Mouse (Mus musculus): ENCODE measurements around the gene Ssr2. TPM values are rescaled to one million over a fixed set of nuclear protein-coding genes. Genes with fewer than 3 reads are reported as not detected.
A peak's percentile ranks its signal among the peaks of the same experiment; 100 is the strongest.
"Not testable (repeated sequence)": the region's sequence is repeated elsewhere in the genome, so short reads cannot be mapped to it uniquely, and the experiment has no call there.

Gene Ssr2
- total RNA-seq, 2 experiments from 2014 or later = 240 to 260 TPM

GRCm38 (mm10) chr3:88592942-88593576, 17.4 kb downstream of the Ssr2 start:
- no peak for DNase-seq (ENCODE audit: low spot score in 2 of 2)

GRCm38 (mm10) chr3:88593893-88594580, 18.4 kb downstream of the Ssr2 start:
- DNase-seq (ENCODE audit: low spot score in 2 of 2) = no peak

- DNase-seq (ENCODE audit: low spot score in 2 of 2) = not testable (repeated sequence)
Observed at GRCm38 (mm10) chr3:88596547-88596946, 20.9 kb downstream of the Ssr2 start.

- DNase-seq (ENCODE audit: low spot score in 2 of 2) = no peak
Observed at GRCm38 (mm10) chr3:88602466-88602865, 26.8 kb downstream of the Ssr2 start.

GRCm38 (mm10) chr3:88603714-88604161, 28.1 kb downstream of the Ssr2 start:
- peak; percentile 41 to 66 for DNase-seq (ENCODE audit: low spot score in 2 of 2)

- DNase-seq (ENCODE audit: low spot score in 2 of 2) = no peak
Observed at GRCm38 (mm10) chr3:88604863-88605262, 29.2 kb downstream of the Ssr2 start.

GRCm38 (mm10) chr3:88605666-88606065, 30.0 kb downstream of the Ssr2 start, which contains the start of gene Arhgef2:
Gene Arhgef2, plus strand, starts transcription at chr3:88605966.
- DNase-seq (ENCODE audit: low spot score in 2 of 2) = not testable (repeated sequence)

GRCm38 (mm10) chr3:88607065-88607757, 31.5 kb downstream of the Ssr2 start:
- DNase-seq (ENCODE audit: low spot score in 2 of 2) = peak; percentile 58 to 82

- DNase-seq (ENCODE audit: low spot score in 2 of 2) = no peak
Observed at GRCm38 (mm10) chr3:88607758-88608138, 32.1 kb downstream of the Ssr2 start.

- DNase-seq (ENCODE audit: low spot score in 2 of 2) = no peak
Observed at GRCm38 (mm10) chr3:88609066-88609465, 33.4 kb downstream of the Ssr2 start.

GRCm38 (mm10) chr3:88614418-88614817, 38.7 kb downstream of the Ssr2 start:
- no peak for DNase-seq (ENCODE audit: low spot score in 2 of 2)

- DNase-seq (ENCODE audit: low spot score in 2 of 2) = no peak
Observed at GRCm38 (mm10) chr3:88615117-88615516, 39.4 kb downstream of the Ssr2 start.

- DNase-seq (ENCODE audit: low spot score in 2 of 2) = no peak
Observed at GRCm38 (mm10) chr3:88615902-88616391, 40.3 kb downstream of the Ssr2 start.

GRCm38 (mm10) chr3:88616951-88617500, 41.4 kb downstream of the Ssr2 start:
- no peak for DNase-seq (ENCODE audit: low spot score in 2 of 2)

- DNase-seq (ENCODE audit: low spot score in 2 of 2) = no peak
Observed at GRCm38 (mm10) chr3:88618074-88618871, 42.6 kb downstream of the Ssr2 start.

GRCm38 (mm10) chr3:88619113-88620097, 43.7 kb downstream of the Ssr2 start:
- DNase-seq (ENCODE audit: low spot score in 2 of 2) = no peak

GRCm38 (mm10) chr3:88620146-88620991, 44.7 kb downstream of the Ssr2 start:
- no peak for DNase-seq (ENCODE audit: low spot score in 2 of 2)

- DNase-seq (ENCODE audit: low spot score in 2 of 2) = peak; percentile 38 to 59
Observed at GRCm38 (mm10) chr3:88620992-88621536, 45.4 kb downstream of the Ssr2 start.
